Mouse (Mus musculus): ENCODE measurements around the gene Cttnbp2nl. TPM values are rescaled to one million over a fixed set of nuclear protein-coding genes. Genes with fewer than 3 reads are reported as not detected.

Gene Cttnbp2nl
- total and polyA plus RNA-seq, 2 experiments from 2014 or later, result 31.7 to 44.9 TPM

- H3K9ac ChIP-seq, result no peak overlapping the region
- WGBS, result 85% methylated on average over 9 of the region's 9 CpGs
Measured at GRCm38 (mm10) chr3:105008070-105008469, 44.9 kb downstream of the Cttnbp2nl start.

DNA sequence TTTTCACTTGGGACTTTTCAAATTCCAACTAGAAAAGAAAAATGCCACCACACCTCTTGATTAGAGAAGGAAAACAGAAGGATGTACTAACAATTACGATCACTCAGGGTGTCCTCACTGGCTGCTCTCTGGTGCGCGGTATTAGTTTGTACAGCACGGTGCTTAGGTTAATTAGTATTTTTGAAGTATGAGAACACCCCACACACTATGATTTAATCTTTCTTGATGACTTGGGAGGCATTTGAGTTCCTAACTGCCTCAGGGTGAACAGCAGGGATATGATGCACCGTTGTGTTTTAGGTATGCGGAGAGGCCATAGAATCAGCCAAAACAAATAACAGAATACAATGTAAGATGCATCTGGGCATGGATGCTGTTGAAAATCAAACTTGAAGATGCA is 46.8 kb downstream of the Cttnbp2nl start:
- Histone ChIP-seq H3K27me3 (ENCODE audit: insufficient read depth, low read length) (no peaks in the 10 kb centered on the region), H3K9me3 (ENCODE audit: low read length) (no peaks in the 10 kb centered on the region), H3K4me1 (ENCODE audit: insufficient read depth) (no peaks in the 10 kb centered on the region), H3K4me3 (ENCODE audit: low read depth, low read length) (no peak overlapping the region), H3K9ac (no peak overlapping the region), H3K27ac (ENCODE audit: low read depth, low read length) (no peak overlapping the region), H3K36me3 (ENCODE audit: insufficient read depth) (peaks cover 73% of the 10 kb centered on the region), H3K4me2 (ENCODE audit: low read depth) (no peak overlapping the region)
- ATAC-seq (no peak), DNase-seq (no peak)
- 86% methylated on average over 6 of the region's 6 CpGs for WGBS
- TF ChIP-seq CTCF (IDR thresholded peaks at IDR 0.05; ENCODE audit: low read depth), result no peak

More at GRCm38 (mm10) chr3:105008070-105008469, 44.9 kb downstream of the Cttnbp2nl start:
- H3K27ac ChIP-seq (ENCODE audit: low read depth, low read length), result no peak overlapping the region
- no peaks in the 10 kb centered on the region for H3K9me3 ChIP-seq (ENCODE audit: low read length)
- no peaks in the 10 kb centered on the region for H3K4me1 ChIP-seq (ENCODE audit: insufficient read depth)
- H3K36me3 ChIP-seq (ENCODE audit: insufficient read depth), result peaks cover 69% of the 10 kb centered on the region
- no peak for TF ChIP-seq CTCF (IDR thresholded peaks at IDR 0.05; ENCODE audit: low read depth)
- H3K4me2 ChIP-seq (ENCODE audit: low read depth), result no peak overlapping the region
- ATAC-seq (no peak), DNase-seq (no peak)
- H3K4me3 ChIP-seq (ENCODE audit: low read depth, low read length), result no peak overlapping the region
- no peaks in the 10 kb centered on the region for H3K27me3 ChIP-seq (ENCODE audit: insufficient read depth, low read length)

- H3K36me3 ChIP-seq (ENCODE audit: insufficient read depth), result peaks cover 70% of the 10 kb centered on the region
Measured at GRCm38 (mm10) chr3:105005561-105006065, 47.3 kb downstream of the Cttnbp2nl start.

DNA sequence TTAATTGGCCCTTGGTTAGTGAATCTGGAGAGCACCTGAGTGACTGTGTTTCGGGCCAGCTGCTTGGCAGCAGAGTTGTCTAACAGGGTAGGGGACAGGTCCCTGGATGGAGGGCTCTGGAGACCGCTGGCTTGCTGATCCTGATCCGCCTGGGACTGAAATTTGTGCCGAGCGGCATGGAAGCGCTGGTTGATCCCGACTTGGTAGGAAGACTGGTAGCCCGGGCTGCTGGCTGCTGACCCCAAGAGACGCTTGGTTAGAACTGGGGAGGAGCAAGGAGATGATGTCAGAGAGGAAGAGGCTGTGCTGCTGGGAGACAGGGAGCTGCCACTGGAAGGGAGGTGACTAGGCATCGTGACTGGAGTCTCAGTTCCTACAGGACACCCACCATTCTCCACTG is 47.9 kb downstream of the Cttnbp2nl start:
- no peak for ATAC-seq
- no peaks in the 10 kb centered on the region for H3K4me1 ChIP-seq (ENCODE audit: insufficient read depth)
- no peak for DNase-seq
- 89% methylated on average over 10 of the region's 10 CpGs for WGBS
- H3K9me3 ChIP-seq (ENCODE audit: low read length), result no peaks in the 10 kb centered on the region
- H3K9ac ChIP-seq, result no peak overlapping the region
- H3K4me2 ChIP-seq (ENCODE audit: low read depth), result no peak overlapping the region
- H3K36me3 ChIP-seq (ENCODE audit: insufficient read depth), result peaks cover 64% of the 10 kb centered on the region
- H3K4me3 ChIP-seq (ENCODE audit: low read depth, low read length), result no peak overlapping the region
- TF ChIP-seq CTCF (IDR thresholded peaks at IDR 0.05; ENCODE audit: low read depth), result no peak
- peak overlapping the region; percentile 62; the same call in 1 of the 2 replicates for H3K27ac ChIP-seq (ENCODE audit: low read depth, low read length)
- no peaks in the 10 kb centered on the region for H3K27me3 ChIP-seq (ENCODE audit: insufficient read depth, low read length)

More at GRCm38 (mm10) chr3:105005561-105006065, 47.3 kb downstream of the Cttnbp2nl start:
- no peak overlapping the region for H3K27ac ChIP-seq (ENCODE audit: low read depth, low read length)
- DNase-seq, result no peak
- no peak for ATAC-seq
- no peaks in the 10 kb centered on the region for H3K9me3 ChIP-seq (ENCODE audit: low read length)
- no peak overlapping the region for H3K4me3 ChIP-seq (ENCODE audit: low read depth, low read length)
- TF ChIP-seq CTCF (IDR thresholded peaks at IDR 0.05; ENCODE audit: low read depth), result no peak
- H3K9ac ChIP-seq, result no peak overlapping the region
- no peak overlapping the region for H3K4me2 ChIP-seq (ENCODE audit: low read depth)
- H3K27me3 ChIP-seq (ENCODE audit: insufficient read depth, low read length), result no peaks in the 10 kb centered on the region
- 84% methylated on average over 20 of the region's 20 CpGs for WGBS
- H3K4me1 ChIP-seq (ENCODE audit: insufficient read depth), result no peaks in the 10 kb centered on the region

DNA sequence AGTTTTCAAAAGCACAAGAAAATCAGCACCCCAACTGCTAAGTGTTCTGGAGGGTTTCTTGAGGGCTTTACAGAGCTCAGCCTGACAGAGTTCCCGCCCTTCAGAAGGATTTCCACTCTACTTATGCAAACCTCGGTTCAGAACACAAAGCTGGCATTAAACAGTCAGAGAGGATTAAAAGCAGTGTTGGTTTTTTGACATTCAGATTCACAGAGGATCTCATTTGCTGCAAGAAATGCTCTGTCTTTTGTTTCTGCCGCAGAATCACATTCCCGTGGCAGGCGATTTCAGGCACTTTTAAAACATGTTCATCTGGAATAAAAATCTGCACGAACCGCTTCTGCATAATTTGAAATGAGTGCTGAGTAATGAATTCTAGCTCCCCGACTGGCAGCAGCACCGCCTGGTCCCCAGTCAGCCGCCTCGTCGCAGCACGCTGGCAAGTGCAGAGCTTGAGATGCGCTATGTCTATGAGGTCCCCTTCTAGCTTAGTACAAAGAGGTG is 48.9 kb downstream of the Cttnbp2nl start:
- H3K4me3 ChIP-seq (ENCODE audit: low read depth, low read length), result no peak overlapping the region
- ATAC-seq (peak; percentile 94), DNase-seq (peak; percentile 74)
- H3K4me2 ChIP-seq (ENCODE audit: low read depth), result no peak overlapping the region
- no peaks in the 10 kb centered on the region for H3K27me3 ChIP-seq (ENCODE audit: insufficient read depth, low read length)
- no peak for TF ChIP-seq CTCF (IDR thresholded peaks at IDR 0.05; ENCODE audit: low read depth)
- peaks cover 54% of the 10 kb centered on the region for H3K36me3 ChIP-seq (ENCODE audit: insufficient read depth)
- H3K4me1 ChIP-seq (ENCODE audit: insufficient read depth), result no peaks in the 10 kb centered on the region
- H3K9ac ChIP-seq, result peak overlapping the region; percentile 22; the same call in 1 of the 2 replicates
- H3K27ac ChIP-seq (ENCODE audit: low read depth, low read length), result peak overlapping the region; percentile 42
- WGBS, result 17% methylated on average over 14 of the region's 14 CpGs
- no peaks in the 10 kb centered on the region for H3K9me3 ChIP-seq (ENCODE audit: low read length)

GRCm38 (mm10) chr3:105001374-105001773 is 51.6 kb downstream of the Cttnbp2nl start:
- Histone ChIP-seq H3K4me1 (ENCODE audit: insufficient read depth) (no peaks in the 10 kb centered on the region), H3K4me2 (ENCODE audit: low read depth) (no peak overlapping the region), H3K9ac (no peak overlapping the region), H3K27me3 (ENCODE audit: insufficient read depth, low read length) (no peaks in the 10 kb centered on the region), H3K9me3 (ENCODE audit: low read length) (no peaks in the 10 kb centered on the region), H3K36me3 (ENCODE audit: insufficient read depth) (peaks cover 39% of the 10 kb centered on the region), H3K27ac (ENCODE audit: low read depth, low read length) (no peak overlapping the region), H3K4me3 (ENCODE audit: low read depth, low read length) (no peak overlapping the region)
- TF ChIP-seq CTCF (IDR thresholded peaks at IDR 0.05; ENCODE audit: low read depth), result no peak
- DNase-seq (no peak), ATAC-seq (no peak)
- 71% methylated on average over 6 of the region's 6 CpGs for WGBS

- peaks cover 31% of the 10 kb centered on the region for H3K36me3 ChIP-seq (ENCODE audit: insufficient read depth)
- H3K9ac ChIP-seq, result no peak overlapping the region
- no peak overlapping the region for H3K4me2 ChIP-seq (ENCODE audit: low read depth)
- DNase-seq (no peak), ATAC-seq (no peak)
- no peak overlapping the region for H3K4me3 ChIP-seq (ENCODE audit: low read depth, low read length)
- no peak overlapping the region for H3K27ac ChIP-seq (ENCODE audit: low read depth, low read length)
- no peaks in the 10 kb centered on the region for H3K9me3 ChIP-seq (ENCODE audit: low read length)
- 75% methylated on average over 8 of the region's 8 CpGs for WGBS
- no peak for TF ChIP-seq CTCF (IDR thresholded peaks at IDR 0.05; ENCODE audit: low read depth)
- H3K4me1 ChIP-seq (ENCODE audit: insufficient read depth), result no peaks in the 10 kb centered on the region
- H3K27me3 ChIP-seq (ENCODE audit: insufficient read depth, low read length), result no peaks in the 10 kb centered on the region
Measured at GRCm38 (mm10) chr3:105000561-105000960, 52.4 kb downstream of the Cttnbp2nl start.
